Mouse (Mus musculus): ENCODE measurements around the gene Tbc1d9b. TPM values are rescaled to one million over a fixed set of nuclear protein-coding genes. Genes with fewer than 3 reads are reported as not detected.
A peak's percentile ranks its signal among the peaks of the same experiment; 100 is the strongest.

Tbc1d9b gene
- total and polyA plus RNA-seq, 3 experiments: 30.9 to 44.0 (median 41.4) TPM

DNA sequence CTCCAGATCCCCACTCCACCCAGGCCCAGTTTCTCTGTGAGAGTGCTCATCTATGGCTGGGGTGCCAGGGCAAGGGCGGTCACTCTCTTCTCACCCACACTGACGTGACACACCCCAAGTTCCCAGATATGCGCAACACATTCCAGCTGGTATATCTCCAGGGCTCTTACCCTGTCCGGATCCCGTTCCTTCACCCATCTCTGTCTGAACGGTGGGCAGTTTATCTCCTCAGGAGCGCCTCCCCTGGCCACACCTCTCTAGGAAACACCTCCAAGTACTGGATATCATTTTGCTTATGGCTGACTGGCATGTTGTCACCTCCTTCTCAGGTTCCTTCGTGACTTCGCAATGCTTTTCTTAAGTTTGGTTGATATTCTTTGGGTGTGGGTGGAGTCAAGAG lies 84.4 kb downstream of the Tbc1d9b start:
- intact Hi-C loops (cut with DNase I): no loop called here
- H3K9ac ChIP-seq (ENCODE audit: low read depth, low read length): no peak overlapping the region
- no peaks in the 10 kb centered on the region for H3K36me3 ChIP-seq (ENCODE audit: control insufficient read depth, insufficient read depth, low read length)
- DNase-seq: no peak
- WGBS: 40% methylated on average over 9 of the region's 9 CpGs
- H3K79me2 ChIP-seq (replicated peaks; ENCODE audit: control insufficient read depth, insufficient read depth, low read length): no peaks in the 10 kb centered on the region
- H3K27ac ChIP-seq: no peak overlapping the region
- peaks cover 10% of the 10 kb centered on the region for H3K4me1 ChIP-seq (ENCODE audit: control insufficient read depth, insufficient read depth, low read length)
- TF ChIP-seq CTCF (IDR thresholded peaks at IDR 0.05): no peak
- TF ChIP-seq EP300 (IDR thresholded peaks at IDR 0.05; ENCODE audit: insufficient read depth, low read depth, low read length): no peak
- no peak for TF ChIP-seq POLR2A (IDR thresholded peaks at IDR 0.05; ENCODE audit: insufficient read depth, low read depth, low read length)
- H3K4me3 ChIP-seq: no peak overlapping the region
- H3K27me3 ChIP-seq (ENCODE audit: control insufficient read depth, insufficient read depth, low read length): no peaks in the 10 kb centered on the region

DNA sequence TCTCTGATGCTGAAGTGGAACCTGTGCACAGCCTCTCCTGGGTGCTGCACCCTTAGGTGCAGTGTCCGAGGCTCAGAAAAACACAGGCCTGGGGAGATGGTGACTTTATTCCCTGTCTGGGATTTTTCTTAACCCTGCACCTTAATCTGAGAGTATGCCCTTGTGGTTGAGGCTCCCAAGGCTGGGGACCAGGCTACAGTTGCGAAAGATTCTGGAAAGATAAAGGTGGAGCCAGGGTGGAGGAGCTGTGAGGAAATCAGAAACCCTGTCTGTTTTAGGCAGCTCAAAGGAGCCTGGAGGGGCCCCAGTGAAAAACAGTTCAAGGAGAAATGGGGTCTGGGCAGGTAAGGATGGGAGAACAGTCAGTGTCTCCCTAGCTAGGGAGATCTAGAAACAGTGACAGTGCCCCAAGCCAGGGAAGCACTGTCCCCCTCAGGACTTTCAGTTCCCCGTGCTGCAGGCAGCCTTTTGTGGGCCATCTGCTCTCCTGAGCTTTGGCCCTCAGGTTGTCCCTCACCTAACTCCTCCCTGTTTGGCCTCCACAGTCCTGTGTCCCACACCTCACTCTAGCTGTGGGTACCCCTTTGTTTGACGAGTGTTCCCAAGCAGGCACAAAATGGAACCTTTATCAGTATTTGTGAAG lies 85.6 kb downstream of the Tbc1d9b start:
- no peak for DNase-seq
- no peak for TF ChIP-seq POLR2A (IDR thresholded peaks at IDR 0.05; ENCODE audit: insufficient read depth, low read depth, low read length)
- TF ChIP-seq CTCF (IDR thresholded peaks at IDR 0.05): no peak
- TF ChIP-seq EP300 (IDR thresholded peaks at IDR 0.05; ENCODE audit: insufficient read depth, low read depth, low read length): no peak
- no peak overlapping the region for H3K9ac ChIP-seq (ENCODE audit: low read depth, low read length)
- no peak overlapping the region for H3K4me3 ChIP-seq
- H3K4me1 ChIP-seq (ENCODE audit: control insufficient read depth, insufficient read depth, low read length): peaks cover 10% of the 10 kb centered on the region
- H3K27me3 ChIP-seq (ENCODE audit: control insufficient read depth, insufficient read depth, low read length): no peaks in the 10 kb centered on the region
- H3K79me2 ChIP-seq (replicated peaks; ENCODE audit: control insufficient read depth, insufficient read depth, low read length): no peaks in the 10 kb centered on the region
- no peaks in the 10 kb centered on the region for H3K36me3 ChIP-seq (ENCODE audit: control insufficient read depth, insufficient read depth, low read length)
- 85% methylated on average over 4 of the region's 4 CpGs for WGBS
- H3K27ac ChIP-seq: no peak overlapping the region; the same call in 1 of the 2 replicates
- intact Hi-C loops (cut with DNase I): no loop called here

DNA sequence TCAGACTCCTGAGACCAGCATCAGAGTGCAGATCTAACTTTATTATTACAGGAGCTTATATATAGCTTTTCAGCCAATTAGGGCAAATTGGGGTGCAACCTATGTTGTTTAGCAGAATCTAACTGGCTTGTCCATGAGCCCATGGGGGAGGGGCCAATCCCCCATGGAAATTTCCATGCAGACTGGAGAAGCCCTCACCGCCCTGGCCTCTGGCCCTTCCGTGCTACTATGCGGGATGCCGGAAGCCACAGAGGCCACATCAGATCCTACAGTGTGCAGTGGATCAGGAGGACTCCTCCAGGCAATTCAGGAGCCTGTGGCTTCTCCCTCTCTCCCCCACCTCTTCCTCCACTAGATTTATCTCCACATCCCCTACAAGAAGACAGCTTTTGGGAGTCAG lies 86.6 kb downstream of the Tbc1d9b start:
- TF ChIP-seq CTCF (IDR thresholded peaks at IDR 0.05): no peak
- TF ChIP-seq EP300 (IDR thresholded peaks at IDR 0.05; ENCODE audit: insufficient read depth, low read depth, low read length): no peak
- no peak for TF ChIP-seq POLR2A (IDR thresholded peaks at IDR 0.05; ENCODE audit: insufficient read depth, low read depth, low read length)
- intact Hi-C loops (cut with DNase I): no loop called here
- Histone ChIP-seq H3K9ac (ENCODE audit: low read depth, low read length) (no peak overlapping the region), H3K27ac (no peak overlapping the region; the same call in 1 of the 2 replicates), H3K4me3 (no peak overlapping the region), H3K27me3 (ENCODE audit: control insufficient read depth, insufficient read depth, low read length) (no peaks in the 10 kb centered on the region), H3K4me1 (ENCODE audit: control insufficient read depth, insufficient read depth, low read length) (peaks cover 4% of the 10 kb centered on the region), H3K79me2 (replicated peaks; ENCODE audit: control insufficient read depth, insufficient read depth, low read length) (no peaks in the 10 kb centered on the region), H3K36me3 (ENCODE audit: control insufficient read depth, insufficient read depth, low read length) (no peaks in the 10 kb centered on the region)
- no peak for DNase-seq
- WGBS: 41% methylated on average over 4 of the region's 4 CpGs

DNA sequence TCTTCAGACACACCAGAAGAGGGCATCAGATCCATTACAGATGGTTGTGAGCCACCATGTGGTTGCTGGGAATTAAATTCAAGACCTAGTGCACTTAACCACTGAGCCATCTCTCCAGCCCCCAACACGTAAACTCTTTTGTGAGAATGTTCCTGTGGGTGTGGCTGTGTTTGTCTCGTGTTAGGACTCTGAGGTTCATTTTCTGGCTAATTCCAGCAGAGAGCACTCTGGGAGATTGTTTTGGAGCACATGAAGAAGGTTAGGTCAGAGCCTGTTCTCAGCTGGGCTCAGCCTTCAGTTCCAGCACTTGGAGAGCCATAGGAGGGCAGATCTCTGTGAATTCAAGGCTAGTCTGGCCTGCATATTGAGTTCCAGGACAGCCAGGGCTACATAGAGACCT lies 88.6 kb downstream of the Tbc1d9b start:
- Histone ChIP-seq H3K27me3 (ENCODE audit: control insufficient read depth, insufficient read depth, low read length) (no peaks in the 10 kb centered on the region), H3K36me3 (ENCODE audit: control insufficient read depth, insufficient read depth, low read length) (no peaks in the 10 kb centered on the region), H3K4me1 (ENCODE audit: control insufficient read depth, insufficient read depth, low read length) (peaks cover 1% of the 10 kb centered on the region; the same call in 1 of the 2 replicates), H3K79me2 (replicated peaks; ENCODE audit: control insufficient read depth, insufficient read depth, low read length) (no peaks in the 10 kb centered on the region), H3K4me3 (no peak overlapping the region), H3K27ac (no peak overlapping the region), H3K9ac (ENCODE audit: low read depth, low read length) (no peak overlapping the region)
- TF ChIP-seq CTCF (IDR thresholded peaks at IDR 0.05): peak; percentile 43
- TF ChIP-seq POLR2A (IDR thresholded peaks at IDR 0.05; ENCODE audit: insufficient read depth, low read depth, low read length): no peak
- intact Hi-C loops (cut with DNase I): loop anchor here (10.0 kb wide), 1 partner anchor 235 kb away; no protein-coding TSS in a partner anchor
- WGBS: 36% methylated on average over 2 of the region's 2 CpGs
- no peak for DNase-seq

Other genes with a start within 250 kb of the Tbc1d9b start
- gene Rasgef1c, start 229.6 kb upstream of the Tbc1d9b start, total RNA-seq (2021): under 1 TPM; 0.42 to 0.57 TPM
- gene Rasgef1c, start 229.6 kb upstream of the Tbc1d9b start, polyA plus RNA-seq (2012; rRNA removed): 0.53 and 0.67 TPM in 2 replicates
- 10 to 100 TPM; 49.5 to 53.2 TPM for gene Rnf130, start 106.0 kb upstream of the Tbc1d9b start, total RNA-seq (2021)
- 26.6 and 31.8 TPM in 2 replicates for gene Rnf130, start 106.0 kb upstream of the Tbc1d9b start, polyA plus RNA-seq (2012; rRNA removed)
- 1 to 10 TPM; 1.6 to 1.8 TPM for gene Mrnip, start 43.0 kb downstream of the Tbc1d9b start, total RNA-seq (2021)
- 3.0 and 3.5 TPM in 2 replicates for gene Mrnip, start 43.0 kb downstream of the Tbc1d9b start, polyA plus RNA-seq (2012; rRNA removed)
- 100 to 1,000 TPM; 298 to 421 TPM for gene Sqstm1, start 79.4 kb downstream of the Tbc1d9b start, total RNA-seq (2021)
- 200 and 225 TPM in 2 replicates for gene Sqstm1, start 79.4 kb downstream of the Tbc1d9b start, polyA plus RNA-seq (2012; rRNA removed)
- 10 to 100 TPM; 78.6 to 82.0 TPM for gene Mgat4b, start 79.5 kb downstream of the Tbc1d9b start, total RNA-seq (2021)
- gene Mgat4b, start 79.5 kb downstream of the Tbc1d9b start, polyA plus RNA-seq (2012; rRNA removed): 53.8 and 56.7 TPM in 2 replicates
- gene Ltc4s, start 107.2 kb downstream of the Tbc1d9b start, total RNA-seq (2021): 1 to 10 TPM; 8.8 to 10.0 TPM
- 16.2 and 18.1 TPM in 2 replicates for gene Ltc4s, start 107.2 kb downstream of the Tbc1d9b start, polyA plus RNA-seq (2012; rRNA removed)
- 10 to 100 TPM in 1 of 2 experiments, 1 to 10 TPM in 1; 9.7 to 10.7 TPM for gene Maml1, start 160.9 kb downstream of the Tbc1d9b start, total RNA-seq (2021)
- 6.6 and 7.4 TPM in 2 replicates for gene Maml1, start 160.9 kb downstream of the Tbc1d9b start, polyA plus RNA-seq (2012; rRNA removed)
- 100 to 1,000 TPM; 324 to 369 TPM for gene Canx, start 194.3 kb downstream of the Tbc1d9b start, total RNA-seq (2021)
- 64.8 and 153 TPM in 2 replicates for gene Canx, start 194.3 kb downstream of the Tbc1d9b start, polyA plus RNA-seq (2012; rRNA removed)
- gene Cby3, start 223.1 kb downstream of the Tbc1d9b start, total RNA-seq (2021): not detected
- 0.29 TPM in 1 of 2 replicates, not detected in the other for gene Cby3, start 223.1 kb downstream of the Tbc1d9b start, polyA plus RNA-seq (2012; rRNA removed)
- 100 to 1,000 TPM; 110 to 114 TPM for gene Hnrnph1, start 245.6 kb downstream of the Tbc1d9b start, total RNA-seq (2021)
- gene Hnrnph1, start 245.6 kb downstream of the Tbc1d9b start, polyA plus RNA-seq (2012; rRNA removed): 56.3 and 103 TPM in 2 replicates

All from heart, adult 2 months (tissue).